Mouse (Mus musculus): ENCODE measurements around the gene Smyd4. TPM values are rescaled to one million over a fixed set of nuclear protein-coding genes. Genes with fewer than 3 reads are reported as not detected.
A peak's percentile ranks its signal among the peaks of the same experiment; 100 is the strongest.
"Not testable (repeated sequence)": the region's sequence is repeated elsewhere in the genome, so short reads cannot be mapped to it uniquely, and the experiment has no call there.

The Smyd4 gene
- total and polyA plus RNA-seq, 3 experiments = 3.2 to 6.4 (median 5.7) TPM

- DNase-seq = no peak
- no peak for TF ChIP-seq POLR2A (IDR thresholded peaks at IDR 0.05; ENCODE audit: insufficient read depth, low read depth, low read length)
- TF ChIP-seq CTCF (IDR thresholded peaks at IDR 0.05) = no peak
- TF ChIP-seq EP300 (IDR thresholded peaks at IDR 0.05; ENCODE audit: insufficient read depth, low read depth, low read length) = no peak
- H3K27me3 ChIP-seq (ENCODE audit: control insufficient read depth, insufficient read depth, low read length) = no peaks in the 10 kb centered on the region
- H3K4me1 ChIP-seq (ENCODE audit: control insufficient read depth, insufficient read depth, low read length) = peaks cover 2% of the 10 kb centered on the region
- peak overlapping the region; percentile 89 for H3K27ac ChIP-seq
- peak overlapping the region; percentile 80 for H3K9ac ChIP-seq (ENCODE audit: low read depth, low read length)
- no peaks in the 10 kb centered on the region; the same call in none of the 2 replicates for H3K79me2 ChIP-seq (replicated peaks; ENCODE audit: control insufficient read depth, insufficient read depth, low read length)
- under 1% methylated on average over 10 of the region's 10 CpGs for WGBS
- H3K36me3 ChIP-seq (ENCODE audit: control insufficient read depth, insufficient read depth, low read length) = no peaks in the 10 kb centered on the region
- intact Hi-C loops (cut with DNase I) = no loop called here
- peak overlapping the region; percentile 90 for H3K4me3 ChIP-seq
Observed at GRCm38 (mm10) chr11:75347596-75347995, 637 bp upstream of the Smyd4 start.

- Histone ChIP-seq H3K27me3 (ENCODE audit: control insufficient read depth, insufficient read depth, low read length) (no peaks in the 10 kb centered on the region), H3K4me3 (peak overlapping the region; percentile 90), H3K79me2 (replicated peaks; ENCODE audit: control insufficient read depth, insufficient read depth, low read length) (no peaks in the 10 kb centered on the region; the same call in 1 of the 2 replicates), H3K9ac (ENCODE audit: low read depth, low read length) (peak overlapping the region; percentile 63), H3K27ac (peak overlapping the region; percentile 89), H3K36me3 (ENCODE audit: control insufficient read depth, insufficient read depth, low read length) (no peaks in the 10 kb centered on the region), H3K4me1 (ENCODE audit: control insufficient read depth, insufficient read depth, low read length) (peaks cover 2% of the 10 kb centered on the region)
- TF ChIP-seq POLR2A (IDR thresholded peaks at IDR 0.05; ENCODE audit: insufficient read depth, low read depth, low read length) (no peak), EP300 (IDR thresholded peaks at IDR 0.05; ENCODE audit: insufficient read depth, low read depth, low read length) (no peak), CTCF (IDR thresholded peaks at IDR 0.05) (no peak)
- 49% methylated on average over 10 of the region's 10 CpGs for WGBS
- intact Hi-C loops (cut with DNase I) = no loop called here
- no peak for DNase-seq
Observed at GRCm38 (mm10) chr11:75348890-75349261, 643 bp downstream of the Smyd4 start.

GRCm38 (mm10) chr11:75351225-75351624, 3.0 kb downstream of the Smyd4 start:
- TF ChIP-seq CTCF (IDR thresholded peaks at IDR 0.05) (no peak), EP300 (IDR thresholded peaks at IDR 0.05; ENCODE audit: insufficient read depth, low read depth, low read length) (no peak), POLR2A (IDR thresholded peaks at IDR 0.05; ENCODE audit: insufficient read depth, low read depth, low read length) (no peak)
- no peak overlapping the region for H3K27ac ChIP-seq
- H3K36me3 ChIP-seq (ENCODE audit: control insufficient read depth, insufficient read depth, low read length) = no peaks in the 10 kb centered on the region
- peaks cover 2% of the 10 kb centered on the region for H3K4me1 ChIP-seq (ENCODE audit: control insufficient read depth, insufficient read depth, low read length)
- no peak overlapping the region for H3K9ac ChIP-seq (ENCODE audit: low read depth, low read length)
- DNase-seq = no peak
- H3K79me2 ChIP-seq (replicated peaks; ENCODE audit: control insufficient read depth, insufficient read depth, low read length) = no peaks in the 10 kb centered on the region; the same call in 1 of the 2 replicates
- H3K27me3 ChIP-seq (ENCODE audit: control insufficient read depth, insufficient read depth, low read length) = no peaks in the 10 kb centered on the region
- no peak overlapping the region for H3K4me3 ChIP-seq
- intact Hi-C loops (cut with DNase I) = no loop called here

- intact Hi-C loops (cut with DNase I) = no loop called here
- Histone ChIP-seq H3K27ac (no peak overlapping the region), H3K9ac (ENCODE audit: low read depth, low read length) (no peak overlapping the region), H3K27me3 (ENCODE audit: control insufficient read depth, insufficient read depth, low read length) (no peaks in the 10 kb centered on the region), H3K4me1 (ENCODE audit: control insufficient read depth, insufficient read depth, low read length) (no peaks in the 10 kb centered on the region), H3K79me2 (replicated peaks; ENCODE audit: control insufficient read depth, insufficient read depth, low read length) (no peaks in the 10 kb centered on the region), H3K4me3 (no peak overlapping the region), H3K36me3 (ENCODE audit: control insufficient read depth, insufficient read depth, low read length) (no peaks in the 10 kb centered on the region)
- WGBS = 71% methylated on average over 1 of the region's 1 CpGs
- DNase-seq = no peak
- no peak for TF ChIP-seq CTCF (IDR thresholded peaks at IDR 0.05)
- TF ChIP-seq EP300 (IDR thresholded peaks at IDR 0.05; ENCODE audit: insufficient read depth, low read depth, low read length) = no peak
- no peak for TF ChIP-seq POLR2A (IDR thresholded peaks at IDR 0.05; ENCODE audit: insufficient read depth, low read depth, low read length)
Observed at GRCm38 (mm10) chr11:75355475-75355874, 7.2 kb downstream of the Smyd4 start.

DNA sequence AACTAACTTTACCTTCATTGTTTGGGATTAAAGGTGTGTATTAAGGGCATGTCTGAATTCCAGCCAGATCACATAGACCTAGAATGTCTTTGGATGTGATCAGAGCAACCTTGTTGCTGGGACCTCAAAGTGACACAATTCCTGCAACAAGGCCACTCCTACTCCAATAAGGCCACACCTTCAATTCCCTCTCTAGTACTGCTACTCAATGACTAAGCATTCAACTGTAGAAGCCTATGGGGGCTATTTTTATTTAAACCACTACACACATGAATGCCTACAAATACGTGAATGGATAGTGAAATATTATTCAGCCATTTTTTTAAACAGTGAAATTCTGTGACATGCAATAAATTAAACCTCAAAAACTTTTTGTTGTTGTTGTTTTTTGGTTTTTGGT, 28.9 kb downstream of the Smyd4 start:
- Histone ChIP-seq H3K4me3 (no peak overlapping the region), H3K4me1 (ENCODE audit: control insufficient read depth, insufficient read depth, low read length) (no peaks in the 10 kb centered on the region), H3K27ac (no peak overlapping the region), H3K9ac (ENCODE audit: low read depth, low read length) (no peak overlapping the region), H3K27me3 (ENCODE audit: control insufficient read depth, insufficient read depth, low read length) (no peaks in the 10 kb centered on the region), H3K79me2 (replicated peaks; ENCODE audit: control insufficient read depth, insufficient read depth, low read length) (no peaks in the 10 kb centered on the region), H3K36me3 (ENCODE audit: control insufficient read depth, insufficient read depth, low read length) (no peaks in the 10 kb centered on the region)
- no peak for DNase-seq
- intact Hi-C loops (cut with DNase I) = no loop called here
- WGBS = 89% methylated on average over 1 of the region's 1 CpGs
- TF ChIP-seq EP300 (IDR thresholded peaks at IDR 0.05; ENCODE audit: insufficient read depth, low read depth, low read length) (no peak), POLR2A (IDR thresholded peaks at IDR 0.05; ENCODE audit: insufficient read depth, low read depth, low read length) (no peak), CTCF (IDR thresholded peaks at IDR 0.05) (no peak)

GRCm38 (mm10) chr11:75378786-75379185, 30.6 kb downstream of the Smyd4 start:
- DNase-seq; H3K27ac ChIP-seq; H3K9ac ChIP-seq (ENCODE audit: low read depth, low read length); H3K36me3 ChIP-seq (ENCODE audit: control insufficient read depth, insufficient read depth, low read length); H3K79me2 ChIP-seq (replicated peaks; ENCODE audit: control insufficient read depth, insufficient read depth, low read length); H3K4me1 ChIP-seq (ENCODE audit: control insufficient read depth, insufficient read depth, low read length); H3K4me3 ChIP-seq; H3K27me3 ChIP-seq (ENCODE audit: control insufficient read depth, insufficient read depth, low read length); intact Hi-C loops (cut with DNase I): not testable (repeated sequence)
- WGBS = 90% methylated on average over 2 of the region's 2 CpGs

- WGBS = 40% methylated on average over 3 of the region's 3 CpGs
- H3K4me3 ChIP-seq; H3K27me3 ChIP-seq (ENCODE audit: control insufficient read depth, insufficient read depth, low read length); intact Hi-C loops (cut with DNase I); H3K27ac ChIP-seq; H3K9ac ChIP-seq (ENCODE audit: low read depth, low read length); H3K36me3 ChIP-seq (ENCODE audit: control insufficient read depth, insufficient read depth, low read length); H3K4me1 ChIP-seq (ENCODE audit: control insufficient read depth, insufficient read depth, low read length); H3K79me2 ChIP-seq (replicated peaks; ENCODE audit: control insufficient read depth, insufficient read depth, low read length); DNase-seq: not testable (repeated sequence)
Observed at GRCm38 (mm10) chr11:75383529-75383928, 35.3 kb downstream of the Smyd4 start.
